Mouse (Mus musculus): ENCODE measurements around the gene Mrpl30. TPM values are rescaled to one million over a fixed set of nuclear protein-coding genes. Genes with fewer than 3 reads are reported as not detected.

Gene Mrpl30
- polyA plus RNA-seq, 1 experiment = 181 TPM

DNA sequence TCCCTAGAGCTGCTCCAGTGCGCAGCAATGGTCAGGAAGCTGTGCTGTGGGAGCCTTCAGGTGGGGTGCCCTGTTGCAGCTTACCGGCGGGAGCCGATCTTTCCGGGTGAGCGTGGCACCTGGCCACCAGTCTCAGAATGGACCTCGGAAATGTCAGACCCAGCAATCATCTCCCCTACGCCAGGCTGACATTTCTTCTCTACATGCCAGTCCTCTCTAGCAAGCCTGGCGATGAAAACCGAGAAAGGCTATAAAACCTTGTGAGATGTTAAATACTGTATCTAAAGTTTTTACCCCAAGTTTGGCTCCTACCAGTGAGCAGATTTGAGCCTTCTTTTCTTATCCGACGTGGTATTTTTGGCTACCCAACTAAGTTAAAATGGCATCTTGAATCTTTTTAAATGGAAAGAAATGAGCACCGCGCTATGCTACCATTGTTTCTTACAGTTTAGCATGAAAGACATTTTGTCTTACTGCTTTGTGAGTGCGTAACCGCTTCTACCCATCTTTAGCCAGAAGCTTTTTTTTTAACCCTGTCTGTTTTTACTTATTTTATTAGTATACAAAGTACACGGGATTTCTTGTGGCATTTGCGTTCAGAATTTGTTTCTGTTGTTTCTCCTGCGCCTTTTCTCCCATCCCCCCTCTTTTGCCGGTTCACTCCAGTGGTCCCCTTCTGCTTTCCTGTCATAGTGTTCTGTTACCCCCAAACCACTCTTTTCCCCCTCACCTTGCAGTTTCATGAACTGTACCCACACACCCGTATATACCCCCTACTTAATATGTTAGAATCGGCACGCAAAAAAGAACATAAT lies 24.7 kb upstream of the Mrpl30 start:
- no peaks in the 10 kb centered on the region for H3K79me2 ChIP-seq (ENCODE audit: control insufficient read depth, insufficient read depth)
- peak overlapping the region; percentile 35 for H3K4me3 ChIP-seq
- peak; percentile 74 for TF ChIP-seq POLR2A (IDR thresholded peaks at IDR 0.05; ENCODE audit: insufficient read length, low read depth)
- peak; percentile 73 for TF ChIP-seq POLR2AphosphoS2 (IDR thresholded peaks at IDR 0.05; ENCODE audit: insufficient read length, low read depth)
- no peak for TF ChIP-seq SRF (IDR thresholded peaks at IDR 0.05; ENCODE audit: control insufficient read depth, insufficient read length, low read depth)
- TF ChIP-seq MYOD1 (IDR thresholded peaks at IDR 0.05; ENCODE audit: control insufficient read depth in 1 of 3, insufficient read length in 2 of 3, low read depth in 2 of 3) = no peak
- no peak overlapping the region for H3ac ChIP-seq (ENCODE audit: control insufficient read depth, insufficient read length)
- no peaks in the 10 kb centered on the region for H3K27me3 ChIP-seq (ENCODE audit: control insufficient read depth, insufficient read depth, insufficient read length)
- H3K4me2 ChIP-seq (ENCODE audit: low read depth) = peak overlapping the region; percentile 96
- H3K36me3 ChIP-seq (ENCODE audit: control insufficient read depth, insufficient read depth) = no peaks in the 10 kb centered on the region

DNA sequence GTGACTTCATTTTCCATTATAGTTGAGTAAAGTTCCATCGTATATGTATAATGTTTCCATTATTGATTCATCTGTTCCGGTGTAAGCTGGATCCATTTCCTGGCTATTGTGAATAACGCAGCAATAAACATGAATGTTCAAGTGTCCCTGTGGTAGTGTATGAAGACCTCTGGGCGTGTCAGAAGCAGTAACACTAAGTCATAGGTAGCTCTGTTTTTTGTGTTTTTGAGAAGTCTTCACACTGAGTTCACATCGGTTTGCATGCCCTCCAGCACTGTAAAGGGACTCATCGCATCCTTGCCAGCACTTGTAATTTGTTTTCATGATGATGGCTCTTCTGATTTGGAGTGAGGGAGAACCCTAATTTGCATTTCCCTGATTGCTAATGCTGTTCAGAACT lies 24.0 kb upstream of the Mrpl30 start, which contains the start of gene Tsga10:
Gene Tsga10 (minus strand): TSS at position 144 of the 400 bp plus-strand sequence.
- no peaks in the 10 kb centered on the region for H3K36me3 ChIP-seq (ENCODE audit: control insufficient read depth, insufficient read depth)
- H3K79me2 ChIP-seq (ENCODE audit: control insufficient read depth, insufficient read depth) = no peaks in the 10 kb centered on the region
- peak within 1 kb of the TSS; percentile 35 for H3K4me3 ChIP-seq
- no peak within 1 kb of the TSS for H3ac ChIP-seq (ENCODE audit: control insufficient read depth, insufficient read length)
- peak within 1 kb of the TSS; percentile 96 for H3K4me2 ChIP-seq (ENCODE audit: low read depth)
- TF ChIP-seq E2F4 (IDR thresholded peaks at IDR 0.05; ENCODE audit: insufficient read depth) (no peak), POLR2A (IDR thresholded peaks at IDR 0.05; ENCODE audit: insufficient read length, low read depth) (no peak), MAX (IDR thresholded peaks at IDR 0.05; ENCODE audit: low read depth) (no peak), USF1 (IDR thresholded peaks at IDR 0.05; ENCODE audit: low read depth) (no peak), REST (IDR thresholded peaks at IDR 0.05; ENCODE audit: insufficient read depth, insufficient read length) (no peak), POLR2AphosphoS2 (IDR thresholded peaks at IDR 0.05; ENCODE audit: insufficient read length, low read depth) (no peak), CEBPB (IDR thresholded peaks at IDR 0.05; ENCODE audit: insufficient read depth, poor library complexity, severe bottlenecking) (no peak), TCF12 (IDR thresholded peaks at IDR 0.05; ENCODE audit: insufficient read depth, poor library complexity, severe bottlenecking) (no peak), MYOG (IDR thresholded peaks at IDR 0.05; ENCODE audit: control insufficient read depth in 1 of 3, insufficient read depth in 1 of 3, insufficient read length in 2 of 3, low read depth in 2 of 3) (no peak), TCF3 (IDR thresholded peaks at IDR 0.05; ENCODE audit: insufficient read length, low read depth) (no peak), SRF (IDR thresholded peaks at IDR 0.05; ENCODE audit: control insufficient read depth, insufficient read length, low read depth) (no peak), MYOD1 (IDR thresholded peaks at IDR 0.05; ENCODE audit: control insufficient read depth in 1 of 3, insufficient read length in 2 of 3, low read depth in 2 of 3) (no peak)
- H3K27me3 ChIP-seq (ENCODE audit: control insufficient read depth, insufficient read depth, insufficient read length) = no peaks in the 10 kb centered on the region

DNA sequence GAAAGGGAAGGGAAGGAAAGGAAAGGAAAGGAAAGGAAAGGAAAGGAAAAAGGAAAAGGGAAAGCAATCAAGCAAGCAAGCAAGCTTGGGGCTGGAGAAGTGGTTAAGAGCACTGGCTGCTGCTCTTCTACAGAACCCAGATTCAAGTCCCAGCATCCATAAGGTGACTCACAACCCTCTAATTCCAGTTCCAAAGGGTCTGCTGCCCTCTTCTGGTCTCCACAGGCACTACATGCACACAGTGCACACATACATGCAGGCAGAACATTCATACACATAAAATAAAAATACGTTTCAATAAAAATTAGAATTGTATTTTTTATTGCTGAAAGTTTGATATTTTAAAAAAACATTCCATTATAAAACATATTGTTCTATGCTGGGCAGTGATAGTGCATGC lies 23.2 kb upstream of the Mrpl30 start:
- H3K27me3 ChIP-seq (ENCODE audit: control insufficient read depth, insufficient read depth, insufficient read length) = no peaks in the 10 kb centered on the region
- H3K79me2 ChIP-seq (ENCODE audit: control insufficient read depth, insufficient read depth) = no peaks in the 10 kb centered on the region
- TF ChIP-seq MAX (IDR thresholded peaks at IDR 0.05; ENCODE audit: low read depth) (no peak), CEBPB (IDR thresholded peaks at IDR 0.05; ENCODE audit: insufficient read depth, poor library complexity, severe bottlenecking) (no peak), MYOG (IDR thresholded peaks at IDR 0.05; ENCODE audit: control insufficient read depth in 1 of 3, insufficient read depth in 1 of 3, insufficient read length in 2 of 3, low read depth in 2 of 3) (no peak), MYOD1 (IDR thresholded peaks at IDR 0.05; ENCODE audit: control insufficient read depth in 1 of 3, insufficient read length in 2 of 3, low read depth in 2 of 3) (no peak), USF1 (IDR thresholded peaks at IDR 0.05; ENCODE audit: low read depth) (no peak), SRF (IDR thresholded peaks at IDR 0.05; ENCODE audit: control insufficient read depth, insufficient read length, low read depth) (no peak), POLR2AphosphoS2 (IDR thresholded peaks at IDR 0.05; ENCODE audit: insufficient read length, low read depth) (no peak), REST (IDR thresholded peaks at IDR 0.05; ENCODE audit: insufficient read depth, insufficient read length) (no peak), TCF3 (IDR thresholded peaks at IDR 0.05; ENCODE audit: insufficient read length, low read depth) (no peak), E2F4 (IDR thresholded peaks at IDR 0.05; ENCODE audit: insufficient read depth) (no peak), POLR2A (IDR thresholded peaks at IDR 0.05; ENCODE audit: insufficient read length, low read depth) (no peak), TCF12 (IDR thresholded peaks at IDR 0.05; ENCODE audit: insufficient read depth, poor library complexity, severe bottlenecking) (no peak)
- no peaks in the 10 kb centered on the region for H3K36me3 ChIP-seq (ENCODE audit: control insufficient read depth, insufficient read depth)
- H3K4me2 ChIP-seq (ENCODE audit: low read depth) = no peak overlapping the region
- no peak overlapping the region for H3K4me3 ChIP-seq
- no peak overlapping the region for H3ac ChIP-seq (ENCODE audit: control insufficient read depth, insufficient read length)

DNA sequence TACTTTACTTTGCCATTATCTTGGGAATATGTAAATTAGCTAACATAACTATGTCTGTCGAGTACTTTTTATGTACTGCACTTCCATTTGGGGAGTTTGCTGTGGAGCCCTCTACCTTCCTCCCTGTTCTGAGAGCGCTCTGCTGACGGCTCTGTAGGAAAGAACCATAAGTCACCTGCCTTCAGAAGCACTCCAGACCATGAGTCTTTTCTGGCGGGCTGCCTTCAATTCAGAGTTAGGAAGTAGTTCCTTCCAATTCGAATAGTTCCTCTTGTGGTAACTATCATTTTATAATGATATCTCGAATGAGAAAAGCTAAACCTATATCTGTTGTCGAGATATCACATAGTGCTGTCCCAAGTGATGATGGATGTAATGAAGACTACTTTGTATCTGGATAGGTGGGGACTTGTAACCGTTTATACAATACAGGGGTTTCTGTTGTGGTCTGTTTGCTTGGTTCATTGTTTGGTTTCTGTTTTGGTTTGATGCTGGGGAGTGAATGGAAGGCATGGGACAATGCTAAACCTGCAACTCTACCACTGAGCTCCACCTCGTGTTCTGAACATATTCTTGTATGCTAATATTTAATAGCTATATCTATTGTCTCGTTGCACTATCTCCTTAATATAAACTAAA lies 22.5 kb upstream of the Mrpl30 start:
- no peaks in the 10 kb centered on the region for H3K27me3 ChIP-seq (ENCODE audit: control insufficient read depth, insufficient read depth, insufficient read length)
- H3K36me3 ChIP-seq (ENCODE audit: control insufficient read depth, insufficient read depth) = no peaks in the 10 kb centered on the region
- H3K4me3 ChIP-seq = no peak overlapping the region
- no peak overlapping the region for H3ac ChIP-seq (ENCODE audit: control insufficient read depth, insufficient read length)
- H3K4me2 ChIP-seq (ENCODE audit: low read depth) = no peak overlapping the region
- H3K79me2 ChIP-seq (ENCODE audit: control insufficient read depth, insufficient read depth) = no peaks in the 10 kb centered on the region
- TF ChIP-seq E2F4 (IDR thresholded peaks at IDR 0.05; ENCODE audit: insufficient read depth) (no peak), SRF (IDR thresholded peaks at IDR 0.05; ENCODE audit: control insufficient read depth, insufficient read length, low read depth) (no peak), POLR2AphosphoS2 (IDR thresholded peaks at IDR 0.05; ENCODE audit: insufficient read length, low read depth) (no peak), USF1 (IDR thresholded peaks at IDR 0.05; ENCODE audit: low read depth) (no peak), TCF12 (IDR thresholded peaks at IDR 0.05; ENCODE audit: insufficient read depth, poor library complexity, severe bottlenecking) (no peak), TCF3 (IDR thresholded peaks at IDR 0.05; ENCODE audit: insufficient read length, low read depth) (no peak)

All from myocyte (in vitro differentiated cells).